Mouse (Mus musculus) liver, postnatal 0 days (tissue): ENCODE results near the gene Tes3-ps.

Experiments used
- CTCF ChIP-seq: sonication (generic); IDR thresholded peaks from 2 replicates; pipeline ENCODE4 v1.5.1; 2016; ENCODE audit warnings: antibody characterized with exemption, low read depth
- EP300 ChIP-seq: IDR thresholded peaks from 2 replicates; pipeline ENCODE4 v1.6.1; 2016; ENCODE audit warnings: antibody characterized with exemption, low read depth, mild to moderate bottlenecking

DNA sequence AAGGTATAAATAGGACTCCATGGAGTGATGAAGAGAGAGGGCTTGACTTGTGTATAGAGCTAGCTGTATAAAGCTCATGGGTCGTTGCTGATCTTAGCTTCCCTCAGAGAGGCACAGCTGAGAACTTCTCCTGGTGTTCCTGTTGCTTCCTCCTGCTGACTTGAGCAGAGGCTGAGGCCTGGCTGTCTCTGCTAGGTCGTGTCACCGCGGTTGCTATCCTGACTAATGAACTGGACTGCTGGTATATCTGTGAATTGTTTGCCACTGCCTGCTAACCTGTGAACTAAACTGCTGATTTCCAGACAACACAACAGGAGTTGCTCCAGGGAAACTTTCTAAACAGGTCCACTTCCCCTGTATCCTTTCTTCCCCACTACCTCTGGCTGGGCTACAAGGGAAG is 22.8 kb upstream of the Tes3-ps start:
- TF ChIP-seq CTCF (no peak), EP300 (no peak)
